Mouse (Mus musculus): ENCODE data around the gene Sorcs3. TPM values are rescaled to one million over a fixed set of nuclear protein-coding genes. Genes with fewer than 3 reads are reported as not detected.

Sorcs3 gene
- total RNA-seq, 2 experiments from 2014 or later: 0.14 to 0.16 TPM

DNA sequence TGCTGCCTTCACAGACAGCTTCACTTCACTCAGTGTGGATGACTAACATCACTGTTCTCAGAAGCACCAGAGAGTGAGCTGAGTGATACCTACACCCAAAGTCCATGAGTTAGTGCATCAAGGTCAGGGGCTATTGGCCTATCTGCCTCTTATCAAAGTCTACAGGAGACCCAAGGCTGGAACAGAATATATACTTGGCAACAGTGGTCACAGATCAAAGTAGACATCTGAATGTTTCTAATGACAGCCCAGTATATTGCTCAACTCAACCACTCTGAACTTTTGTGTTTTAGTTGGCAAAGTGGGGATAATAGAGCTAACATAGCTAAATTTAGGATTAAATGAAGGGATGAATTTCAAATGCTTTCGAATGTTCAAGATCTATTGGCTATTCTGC, 501.1 kb downstream of the Sorcs3 start:
- DNase-seq: no peak

DNA sequence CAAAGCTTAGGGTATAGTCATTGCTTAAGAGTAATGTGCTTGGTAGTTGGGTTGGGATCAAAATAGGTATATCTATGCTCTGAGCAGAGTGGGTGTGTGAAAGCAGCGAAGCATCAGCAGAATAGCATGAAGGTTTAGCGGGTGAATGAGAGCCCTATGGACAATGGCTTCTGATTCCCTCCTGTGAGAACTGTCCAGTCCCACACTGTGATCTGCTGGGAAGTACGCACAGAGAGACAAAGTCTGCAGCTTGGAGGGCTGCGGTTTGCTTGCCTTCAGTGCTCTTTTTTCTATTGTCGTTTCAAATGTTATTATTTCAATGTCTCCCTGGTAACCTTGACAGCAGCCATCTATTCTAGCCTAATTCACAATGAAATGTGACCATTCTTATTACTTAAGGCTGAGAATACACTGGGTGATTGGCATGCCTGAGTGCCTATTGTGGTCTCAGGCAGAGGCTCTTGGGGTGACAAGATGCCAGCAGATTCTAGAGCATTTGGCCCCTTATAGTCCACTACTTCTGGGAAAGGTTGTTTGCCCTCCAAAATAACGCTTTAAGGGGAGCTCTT, 520.1 kb downstream of the Sorcs3 start:
- DNase-seq: no peak

GRCm38 (mm10) chr19:48727048-48727447, 521.2 kb downstream of the Sorcs3 start:
- no peak for DNase-seq

GRCm38 (mm10) chr19:48727601-48728000, 521.8 kb downstream of the Sorcs3 start:
- no peak for DNase-seq

GRCm38 (mm10) chr19:48731731-48732130, 525.9 kb downstream of the Sorcs3 start:
- no peak for DNase-seq

GRCm38 (mm10) chr19:48734370-48734769, 528.5 kb downstream of the Sorcs3 start:
- DNase-seq: no peak

DNA sequence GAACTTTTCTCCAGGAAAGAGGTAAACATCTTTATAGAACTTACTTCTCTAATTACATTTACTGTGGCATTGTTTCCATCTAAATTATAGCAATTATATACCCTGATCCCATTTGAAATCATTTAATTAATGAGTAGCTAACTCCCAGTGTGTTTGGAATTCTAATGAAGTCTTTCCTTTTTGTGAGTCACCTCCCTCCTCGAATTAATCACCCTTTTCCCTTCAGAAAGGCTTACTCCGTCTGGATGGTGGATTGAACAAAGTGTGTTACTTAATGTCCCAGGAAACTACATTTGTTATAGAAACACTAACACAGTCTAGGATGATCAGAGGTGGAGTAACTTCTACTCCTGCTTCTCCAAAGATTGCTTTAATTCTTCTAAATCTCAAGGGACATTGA, 531.7 kb downstream of the Sorcs3 start:
- DNase-seq: no peak

- no peak for DNase-seq
These were observed 549.3 kb downstream of the Sorcs3 start for GRCm38 (mm10) chr19:48755156-48755555.

DNA sequence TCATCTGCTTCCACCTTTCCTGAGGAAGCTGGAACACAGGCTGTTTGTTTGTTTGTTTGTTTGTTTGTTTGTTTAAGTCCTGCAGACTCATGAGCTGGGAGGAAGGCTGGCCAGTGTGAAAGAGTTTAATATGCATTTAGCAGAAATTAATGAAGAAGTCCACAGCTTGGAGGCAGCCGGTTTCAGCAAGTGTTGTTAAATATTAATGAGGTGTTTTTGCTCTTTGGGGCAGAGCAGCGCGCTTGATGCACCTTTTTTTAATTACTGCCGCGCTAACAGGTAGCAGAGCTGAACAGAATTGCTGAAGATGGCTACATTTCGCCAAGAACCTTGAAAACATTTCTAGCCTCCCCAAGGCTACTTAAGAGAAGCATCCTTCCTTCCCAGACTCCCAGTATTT, 551.0 kb downstream of the Sorcs3 start:
- no peak for DNase-seq

DNA sequence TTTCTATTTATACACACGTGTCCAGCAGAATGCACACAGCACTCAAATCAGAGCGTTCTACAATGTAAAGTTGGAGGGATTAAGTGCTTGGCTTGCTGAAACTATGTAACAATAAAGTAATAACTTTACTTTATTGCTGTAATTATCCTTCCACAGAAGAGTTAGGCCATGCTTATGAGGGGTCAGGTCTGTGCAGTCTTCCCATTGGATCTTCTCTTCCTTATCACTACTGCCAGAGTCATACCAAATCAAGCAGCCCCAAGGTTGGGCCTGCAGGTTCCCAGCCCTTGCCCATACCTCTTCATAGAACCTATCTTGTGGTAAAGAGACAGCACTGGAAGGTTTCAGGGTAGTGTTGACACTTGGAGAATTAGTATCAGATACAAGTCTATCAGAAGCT, 560.7 kb downstream of the Sorcs3 start:
- DNase-seq: no peak

DNA sequence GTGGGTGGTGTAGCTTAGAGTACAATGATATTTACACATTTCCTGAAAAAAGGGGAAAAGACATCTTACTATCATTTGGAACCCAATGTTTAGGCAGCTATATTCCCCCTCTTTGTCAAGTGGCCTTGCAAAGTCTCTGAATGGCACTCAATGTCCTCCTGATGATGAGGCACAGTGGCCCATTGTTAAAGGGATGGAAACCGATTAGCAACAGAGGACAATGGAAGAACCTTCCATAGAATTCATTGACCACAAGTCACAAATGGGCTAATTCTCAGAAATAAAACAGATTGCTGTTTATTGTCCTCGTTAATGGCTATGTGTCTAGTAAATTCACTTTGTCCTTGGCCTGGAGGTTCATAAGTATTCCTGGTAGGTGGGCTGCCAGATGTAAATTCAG, 565.7 kb downstream of the Sorcs3 start:
- DNase-seq: no peak

GRCm38 (mm10) chr19:48779095-48779765, 573.4 kb downstream of the Sorcs3 start:
- no peak for DNase-seq

DNA sequence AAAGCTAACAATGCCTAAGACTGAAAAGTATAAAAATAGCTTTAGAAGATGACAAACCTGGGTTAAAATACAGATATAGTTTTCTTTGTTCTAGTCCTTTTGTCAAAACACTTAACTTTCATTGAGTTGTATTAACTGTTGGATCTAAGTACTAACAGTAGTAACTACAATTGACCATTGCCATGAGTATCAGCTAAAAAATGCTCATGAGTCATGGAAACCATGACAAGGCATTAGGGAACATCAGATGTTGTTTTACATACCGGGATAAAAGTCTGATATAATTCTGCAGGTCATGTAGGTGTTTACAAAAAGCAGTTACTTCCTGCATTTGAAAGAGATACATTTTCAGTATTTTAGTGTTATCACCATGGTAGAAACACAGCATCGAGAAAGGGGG, 575.0 kb downstream of the Sorcs3 start:
- no peak for DNase-seq

DNA sequence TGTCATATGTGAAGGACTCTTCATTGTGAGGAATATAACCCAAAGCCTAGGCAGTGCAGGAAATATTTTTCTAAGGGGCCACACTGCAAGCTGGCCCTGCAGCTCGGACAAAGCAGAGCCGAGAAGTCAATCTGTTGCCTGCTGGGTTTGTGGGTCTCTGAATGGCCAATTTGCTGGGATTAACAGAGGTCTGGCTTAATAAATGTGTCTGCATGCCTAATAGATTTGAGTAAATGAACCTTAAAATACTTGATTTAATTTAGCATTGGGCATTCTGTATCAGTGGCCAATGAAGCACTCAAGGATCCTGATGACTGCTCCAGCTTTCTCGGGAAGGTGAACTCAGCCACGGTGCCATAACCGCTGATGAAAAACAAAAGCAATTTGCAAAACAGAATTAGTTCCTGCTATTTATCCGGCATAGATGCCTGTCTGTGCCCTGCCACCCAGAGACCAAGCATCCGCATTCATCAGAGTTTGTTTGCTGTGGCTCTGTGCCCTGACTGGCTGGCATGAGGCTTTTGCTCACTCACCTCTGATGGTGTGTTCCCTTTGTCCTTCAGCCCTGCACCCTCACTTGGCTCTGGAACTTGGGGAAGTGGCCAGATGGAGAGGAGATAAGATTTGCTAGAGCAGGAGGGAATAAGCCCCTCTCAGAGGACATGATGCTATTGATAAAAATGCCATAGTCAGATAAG, 576.3 kb downstream of the Sorcs3 start:
- DNase-seq: peak; percentile 5

GRCm38 (mm10) chr19:48787269-48787668, 581.4 kb downstream of the Sorcs3 start:
- DNase-seq: no peak

DNA sequence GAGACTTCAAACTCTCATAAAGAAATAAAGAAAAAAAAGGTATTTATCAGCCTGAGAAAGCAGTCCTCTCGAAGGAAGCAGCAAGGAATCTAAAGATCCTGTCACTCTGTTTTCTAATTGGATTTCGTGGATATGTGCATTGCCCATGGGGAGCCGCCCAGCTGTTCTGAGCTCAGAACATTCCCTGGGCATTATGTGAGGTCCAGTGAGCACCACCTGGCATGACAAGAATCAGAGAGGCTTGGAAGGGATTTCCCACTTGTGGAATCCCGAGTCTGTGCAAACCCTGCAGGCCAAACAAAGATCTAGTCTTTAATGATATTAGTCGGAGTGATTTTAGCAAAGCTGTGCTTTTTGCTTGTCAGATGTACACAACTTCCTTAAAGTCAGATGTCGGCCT, 598.7 kb downstream of the Sorcs3 start:
- no peak for DNase-seq

GRCm38 (mm10) chr19:48811541-48811940, 605.7 kb downstream of the Sorcs3 start:
- no peak for DNase-seq

DNA sequence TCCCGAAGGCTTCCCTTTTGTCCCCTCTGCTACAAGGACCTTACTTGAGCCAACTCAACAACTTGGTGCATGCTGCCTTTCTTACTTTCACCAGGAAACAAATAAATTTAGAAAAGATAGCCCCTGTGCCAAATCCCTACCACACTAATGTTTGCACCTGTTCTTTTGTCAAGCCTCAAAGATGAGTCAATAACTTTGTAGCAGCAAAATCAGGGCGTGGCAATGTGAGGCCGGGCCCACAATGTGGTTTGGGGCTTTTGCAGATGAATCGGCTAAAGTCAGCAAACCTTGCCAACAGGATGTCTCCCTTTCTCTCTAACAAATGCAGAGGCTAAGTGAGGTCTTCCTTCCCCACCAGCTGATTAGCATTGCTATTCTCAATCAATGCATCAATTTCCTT, 608.0 kb downstream of the Sorcs3 start:
- DNase-seq: no peak

- DNase-seq: no peak
These were observed 609.2 kb downstream of the Sorcs3 start for GRCm38 (mm10) chr19:48815064-48815463.

GRCm38 (mm10) chr19:48820493-48821282, 614.9 kb downstream of the Sorcs3 start:
- DNase-seq: no peak

GRCm38 (mm10) chr19:48821283-48821715, 615.5 kb downstream of the Sorcs3 start:
- DNase-seq: no peak

GRCm38 (mm10) chr19:48834342-48834741, 628.5 kb downstream of the Sorcs3 start:
- DNase-seq: no peak

GRCm38 (mm10) chr19:48839418-48839817, 633.6 kb downstream of the Sorcs3 start:
- DNase-seq: no peak

Data from heart, postnatal 4 days (tissue).